Mouse (Mus musculus) brain, adult 10 weeks (tissue): ENCODE measurements around the gene Epha5. TPM values are rescaled to one million over a fixed set of nuclear protein-coding genes. Genes with fewer than 3 reads are reported as not detected.

Experiments used
- polyA plus RNA-seq: library from polyadenylated mRNA; stranded (reverse); fragments of 350-450 nt; fragmentation: Illumina TruSeq; extraction: RNeasy Lipid Tissue Mini Kit (QIAGEN cat#74804); gene quantifications from one replicate; pipeline ENCODE4 v1.2.3, GENCODE M21; 2015; ENCODE audit warnings: low read depth, low replicate concordance

Epha5 gene
- 38.3 TPM for polyA plus RNA-seq

GRCm38 (mm10) chr5:84417062-84417879 lies at the start of gene Epha5:
Gene Epha5 (minus strand): TSS chr5:84417382.

